Mouse (Mus musculus) MEL (cell line): Measurements from ENCODE around the gene Tnk2. TPM values are rescaled to one million over a fixed set of nuclear protein-coding genes. Genes with fewer than 3 reads are reported as not detected.
A peak's percentile ranks its signal among the peaks of the same experiment; 100 is the strongest.

Source experiments
- DNase-seq: peaks from one replicate; pipeline ENCODE4 v3.0.0; 2011; ENCODE audit warnings: low read depth, low spot score
- H3K27ac ChIP-seq: 2 replicates; pipeline ENCODE4 v1.5.1; 2012; ENCODE audit warnings: low read depth, mild to moderate bottlenecking, control low read depth, low read length, moderate library complexity; ENCODE audit not compliant: control insufficient read depth
- H3K27me3 ChIP-seq, 2 experiments: fragments of 150-350 bp in 1 of 2; sonication (generic) in 1 of 2; 2 replicates each; pipeline ENCODE4 v1.6.1; 2012; ENCODE audit warnings: low read length in 2 of 2, mild to moderate bottlenecking in 2 of 2, improper control_type of control experiment in 1 of 2, moderate library complexity in 1 of 2; ENCODE audit not compliant: insufficient read depth in 2 of 2, control insufficient read depth in 1 of 2
- H3K36me3 ChIP-seq, 2 experiments: 2 replicates each; pipeline ENCODE4 v1.6.1; 2012 to 2014; ENCODE audit warnings: low read length in 2 of 2, improper control_type of control experiment in 1 of 2, inconsistent platforms in 1 of 2, mild to moderate bottlenecking in 1 of 2; ENCODE audit not compliant: insufficient read depth in 2 of 2, control insufficient read depth in 1 of 2
- H3K4me1 ChIP-seq, 2 experiments: fragments of 150-350 bp in 1 of 2; sonication (generic) in 1 of 2; 2 replicates each; pipeline ENCODE4 v1.6.1; 2012; ENCODE audit warnings: low read length in 2 of 2, improper control_type of control experiment in 1 of 2, mild to moderate bottlenecking in 1 of 2; ENCODE audit not compliant: insufficient read depth in 2 of 2, control insufficient read depth in 1 of 2
- H3K4me3 ChIP-seq, 2 experiments: fragments of 150-350 bp in 1 of 2; sonication (generic) in 1 of 2; 2 replicates each; pipeline ENCODE4 v1.5.1; 2012; ENCODE audit warnings: low read depth in 2 of 2, low read length in 2 of 2, mild to moderate bottlenecking in 2 of 2, moderate library complexity in 2 of 2, control low read depth in 1 of 2, improper control_type of control experiment in 1 of 2; ENCODE audit not compliant: control insufficient read depth in 1 of 2, insufficient read depth in 1 of 2
- H3K79me2 ChIP-seq: 2 replicates; pipeline ENCODE4 v1.6.1; 2012; ENCODE audit warnings: mild to moderate bottlenecking, low read length, moderate library complexity; ENCODE audit not compliant: control insufficient read depth, poor library complexity, insufficient read depth
- H3K9ac ChIP-seq: 2 replicates; pipeline ENCODE4 v1.6.1; 2012; ENCODE audit warnings: low read depth, mild to moderate bottlenecking, control low read depth, low read length, moderate library complexity; ENCODE audit not compliant: control insufficient read depth, poor library complexity, severe bottlenecking
- H3K9me3 ChIP-seq: fragments of 150-350 bp; sonication (generic); replicated peaks from 2 replicates; pipeline ENCODE4 v1.6.1; 2012; ENCODE audit warnings: mild to moderate bottlenecking, low read length, improper control_type of control experiment, moderate library complexity; ENCODE audit not compliant: insufficient read depth
- CHD1 ChIP-seq: IDR thresholded peaks from 2 replicates; pipeline ENCODE4 v1.6.1; 2012; ENCODE audit warnings: low read depth, mild to moderate bottlenecking, inconsistent platforms, low read length, improper control_type of control experiment
- CHD2 ChIP-seq: IDR thresholded peaks from 2 replicates; pipeline ENCODE4 v1.6.1; 2011; ENCODE audit warnings: low read length, improper control_type of control experiment
- CTCF ChIP-seq, 3 experiments: IDR thresholded peaks in 2 of 3; conservative IDR thresholded peaks in 1 of 3; 2 replicates each; pipeline ENCODE4 v1.5.1; 2011 to 2012; ENCODE audit warnings: low read length in 3 of 3, low read depth in 2 of 3, mild to moderate bottlenecking in 2 of 3, improper control_type of control experiment in 1 of 3, inconsistent platforms in 1 of 3, mixed read lengths in 1 of 3, moderate library complexity in 1 of 3; ENCODE audit not compliant: control insufficient read depth in 1 of 3, insufficient read depth in 1 of 3, poor library complexity in 1 of 3, severe bottlenecking in 1 of 3
- ELF1 ChIP-seq: IDR thresholded peaks from 2 replicates; pipeline ENCODE4 v1.6.1; 2014; ENCODE audit warnings: low read depth, mild to moderate bottlenecking, inconsistent platforms, low read length, improper control_type of control experiment, moderate library complexity
- EP300 ChIP-seq, 2 experiments: IDR thresholded peaks; 2 replicates each; pipeline ENCODE4 v1.6.1; 2011; ENCODE audit warnings: improper control_type of control experiment in 2 of 2, low read length in 2 of 2, low read depth in 1 of 2, mild to moderate bottlenecking in 1 of 2
- ETS1 ChIP-seq: IDR thresholded peaks from 2 replicates; pipeline ENCODE4 v1.6.1; 2012; ENCODE audit warnings: low read depth, mild to moderate bottlenecking, inconsistent platforms, low read length, improper control_type of control experiment, moderate library complexity
- HCFC1 ChIP-seq: IDR thresholded peaks from 2 replicates; pipeline ENCODE4 v1.6.1; 2012; ENCODE audit warnings: low read depth, mild to moderate bottlenecking, inconsistent platforms, low read length, improper control_type of control experiment, moderate library complexity
- JUND ChIP-seq: IDR thresholded peaks from 2 replicates; pipeline ENCODE4 v1.6.1; 2011; ENCODE audit warnings: low read depth, mild to moderate bottlenecking, improper control_type of control experiment, low read length
- MAFK ChIP-seq: IDR thresholded peaks from 2 replicates; pipeline ENCODE4 v1.6.1; 2011; ENCODE audit warnings: low read depth, mild to moderate bottlenecking, low read length, improper control_type of control experiment, borderline replicate concordance
- MEF2A ChIP-seq: IDR thresholded peaks from 2 replicates; pipeline ENCODE4 v1.6.1; 2014; ENCODE audit warnings: low read depth, mild to moderate bottlenecking, inconsistent platforms, low read length, improper control_type of control experiment; ENCODE audit not compliant: poor library complexity, insufficient replicate concordance, severe bottlenecking; ENCODE audit errors: extremely low read depth
- MYB ChIP-seq: IDR thresholded peaks from 2 replicates; pipeline ENCODE4 v1.6.1; 2011; ENCODE audit warnings: mild to moderate bottlenecking, low read depth, low read length, improper control_type of control experiment
- NELFE ChIP-seq: IDR thresholded peaks from 2 replicates; pipeline ENCODE4 v1.6.1; 2011; ENCODE audit warnings: low read depth, low read length, improper control_type of control experiment
- NRF1 ChIP-seq: IDR thresholded peaks from 2 replicates; pipeline ENCODE4 v1.6.1; 2014; ENCODE audit warnings: low read depth, mild to moderate bottlenecking, inconsistent platforms, low read length, improper control_type of control experiment, moderate library complexity; ENCODE audit not compliant: poor library complexity, insufficient read depth, severe bottlenecking
- POLR2AphosphoS2 ChIP-seq: IDR thresholded peaks from 2 replicates; pipeline ENCODE4 v1.6.1; 2011; ENCODE audit warnings: low read length, improper control_type of control experiment
- RAD21 ChIP-seq: IDR thresholded peaks from 2 replicates; pipeline ENCODE4 v1.6.1; 2011; ENCODE audit warnings: mild to moderate bottlenecking, low read depth, low read length, improper control_type of control experiment
- RCOR1 ChIP-seq: IDR thresholded peaks from 2 replicates; pipeline ENCODE4 v1.6.1; 2012; ENCODE audit warnings: low read depth, mild to moderate bottlenecking, inconsistent platforms, low read length, improper control_type of control experiment
- SIN3A ChIP-seq: IDR thresholded peaks from 2 replicates; pipeline ENCODE4 v1.6.1; 2012; ENCODE audit warnings: low read length, improper control_type of control experiment, inconsistent platforms
- SMC3 ChIP-seq: IDR thresholded peaks from 2 replicates; pipeline ENCODE4 v1.6.1; 2011; ENCODE audit warnings: low read depth, low read length, improper control_type of control experiment
- TCF12 ChIP-seq: IDR thresholded peaks from 2 replicates; pipeline ENCODE4 v1.6.1; 2014; ENCODE audit warnings: low read depth, mild to moderate bottlenecking, inconsistent platforms, low read length, improper control_type of control experiment, moderate library complexity
- USF2 ChIP-seq, 2 experiments: IDR thresholded peaks; 2 replicates each; pipeline ENCODE4 v1.6.1; 2011 to 2012; ENCODE audit warnings: improper control_type of control experiment in 2 of 2, low read length in 2 of 2, borderline replicate concordance in 1 of 2, inconsistent platforms in 1 of 2, low read depth in 1 of 2, mild to moderate bottlenecking in 1 of 2; ENCODE audit not compliant: insufficient read depth in 1 of 2
- ZC3H11A ChIP-seq: IDR thresholded peaks from 2 replicates; pipeline ENCODE4 v1.6.1; 2012; ENCODE audit warnings: low read depth, mild to moderate bottlenecking, inconsistent platforms, low read length, improper control_type of control experiment
- polyA plus RNA-seq, 2 experiments: library from polyadenylated mRNA; stranded (reverse) in 1 of 2; unstranded in 1 of 2; fragments of >175 nt in 1 of 2; fragments of >200 nt in 1 of 2; gene quantifications; 2 replicates each; pipeline versions ENCODE4 v1.2.1 to v1.2.4; 2012; ENCODE audit warnings: low replicate concordance in 2 of 2, low read depth in 1 of 2; ENCODE audit not compliant: insufficient read length in 2 of 2, insufficient read depth in 1 of 2, missing spikeins in 1 of 2
- total RNA-seq: library from RNA; depleted of rRNA; stranded (reverse); fragments of 300-350 nt; gene quantifications from 2 replicates; pipeline ENCODE4 v1.2.3, GENCODE M21; 2012

The Tnk2 gene
- total and polyA plus RNA-seq, 3 experiments: 34.8 to 77.0 TPM; not detected in 1

- Histone ChIP-seq H3K9me3 (no peaks in the 10 kb centered on the region), H3K79me2 (no peaks in the 10 kb centered on the region), H3K4me3 (no peak overlapping the region), H3K27me3 (no peaks in the 10 kb centered on the region), H3K27ac (no peak overlapping the region), H3K9ac (no peak overlapping the region), H3K36me3 (peaks cover 0 to 41% of the 10 kb centered on the region in 2 experiments; a peak in 3 of 4 replicates), H3K4me1 (peaks cover 10 to 48% of the 10 kb centered on the region in 2 experiments)
- TF ChIP-seq ETS1: no peak
- no peak for TF ChIP-seq RCOR1
- TF ChIP-seq HCFC1: no peak
- TF ChIP-seq SIN3A: no peak
- TF ChIP-seq MAFK: no peak
- no peak for TF ChIP-seq CHD1
- no peak for TF ChIP-seq CHD2
- TF ChIP-seq MEF2A: no peak
- no peak for TF ChIP-seq ZC3H11A
- TF ChIP-seq ELF1: no peak
- TF ChIP-seq MYB: no peak
- peak; percentile 18 to 41 (median 28); a peak in 3 of 6 replicates for TF ChIP-seq CTCF (IDR thresholded peaks at IDR 0.05 in 2 of 3, conservative IDR thresholded peaks at IDR 0.05 in 1 of 3; ENCODE audit: control insufficient read depth in 1 of 3, insufficient read depth in 1 of 3, low read depth in 2 of 3, low read length in 3 of 3, poor library complexity in 1 of 3, severe bottlenecking in 1 of 3)
- peak; percentile 1 for TF ChIP-seq RAD21
- no peak for TF ChIP-seq POLR2AphosphoS2
- TF ChIP-seq SMC3: no peak
- DNase-seq: no peak
Observed at GRCm38 (mm10) chr16:32668472-32668871, 24.8 kb downstream of the Tnk2 start.

GRCm38 (mm10) chr16:32669243-32669642, 25.6 kb downstream of the Tnk2 start:
- Histone ChIP-seq H3K27me3 (no peaks in the 10 kb centered on the region), H3K4me1 (peaks cover 10 to 40% of the 10 kb centered on the region in 2 experiments), H3K9ac (no peak overlapping the region), H3K9me3 (no peaks in the 10 kb centered on the region), H3K27ac (no peak overlapping the region), H3K79me2 (no peaks in the 10 kb centered on the region), H3K4me3 (no peak overlapping the region), H3K36me3 (peaks cover 0 to 35% of the 10 kb centered on the region in 2 experiments; a peak in 3 of 4 replicates)
- TF ChIP-seq CHD2: no peak
- no peak for TF ChIP-seq MEF2A
- no peak for TF ChIP-seq JUND
- no peak for TF ChIP-seq TCF12
- TF ChIP-seq EP300 (IDR thresholded peaks at IDR 0.05; ENCODE audit: low read depth in 1 of 2, low read length in 2 of 2): no peak
- TF ChIP-seq NRF1: no peak
- TF ChIP-seq USF2 (IDR thresholded peaks at IDR 0.05; ENCODE audit: borderline replicate concordance in 1 of 2, insufficient read depth in 1 of 2, low read depth in 1 of 2, low read length in 2 of 2): no peak
- TF ChIP-seq CHD1: no peak
- TF ChIP-seq NELFE: no peak
- no peak for TF ChIP-seq RCOR1
- DNase-seq: no peak
